Mouse (Mus musculus) liver, embryonic 11.5 days (tissue): ENCODE results near the gene Olfr332. TPM values are rescaled to one million over a fixed set of nuclear protein-coding genes. Genes with fewer than 3 reads are reported as not detected.

Source experiments
- ATAC-seq: fragments of 200-750 bp; cut with Nextera tagmentation; replicated peaks from 2 replicates; pipeline ENCODE4 v1.8.0; 2017; ENCODE audit warnings: moderate number of reproducible peaks, mild to moderate bottlenecking, moderate TSS enrichment, moderate library complexity; ENCODE audit not compliant: low FRiP score
- DNase-seq: peaks from one replicate; pipeline ENCODE4 v3.0.0-alpha.2; 2017; ENCODE audit warnings: low spot score
- H3K27ac ChIP-seq: fragments of 300-500 bp; sonication (generic); 2 replicates; pipeline ENCODE4 v1.5.1; 2014; ENCODE audit warnings: mild to moderate bottlenecking, low read depth, low read length, control low read depth
- H3K27me3 ChIP-seq: fragments of 300-500 bp; sonication (generic); replicated peaks from 2 replicates; pipeline ENCODE4 v1.6.1; 2014; ENCODE audit warnings: low read length, mixed read lengths; ENCODE audit not compliant: control insufficient read depth, insufficient read depth
- H3K36me3 ChIP-seq: fragments of 300-500 bp; sonication (generic); 2 replicates; pipeline ENCODE4 v1.6.1; 2014; ENCODE audit warnings: mild to moderate bottlenecking, low read length, moderate library complexity, mixed read lengths; ENCODE audit not compliant: control insufficient read depth, insufficient read depth
- H3K4me1 ChIP-seq: fragments of 300-500 bp; sonication (generic); replicated peaks from 2 replicates; pipeline ENCODE4 v1.6.1; 2014; ENCODE audit warnings: low read length, mixed read lengths; ENCODE audit not compliant: control insufficient read depth, insufficient read depth
- H3K4me2 ChIP-seq: fragments of 300-500 bp; sonication (generic); 2 replicates; pipeline ENCODE4 v1.6.1; 2014; ENCODE audit warnings: mild to moderate bottlenecking, control low read depth, moderate library complexity
- H3K4me3 ChIP-seq: fragments of 300-500 bp; sonication (generic); 2 replicates; pipeline ENCODE4 v1.5.1; 2014; ENCODE audit warnings: low read depth, low read length, control low read depth
- H3K9ac ChIP-seq: fragments of 300-500 bp; sonication (generic); 2 replicates; pipeline ENCODE4 v1.6.1; 2014; ENCODE audit warnings: low read depth, low read length, control low read depth
- H3K9me3 ChIP-seq: fragments of 300-500 bp; sonication (generic); 2 replicates; pipeline ENCODE4 v1.6.1; 2016; ENCODE audit warnings: low read length, inconsistent platforms, mixed read lengths; ENCODE audit not compliant: control insufficient read depth
- WGBS: fragments of 180-500 bp; shearing (Covaris S2); extraction: QIAGEN DNeasy Blood & Tissue Kit; methylation state at CpG from one replicate; pipeline ENCODE4 v1.1.7; 2014; 5-methylcytosine and 5-hydroxymethylcytosine counted together
- polyA plus RNA-seq: library from polyadenylated mRNA; unstranded; fragments of >200 nt; fragmentation: Nextera tagmentation; extraction: Ambion mirVana; gene quantifications from 2 replicates; pipeline ENCODE4 v1.2.1, GENCODE M21; 2014

The Olfr332 gene
- polyA plus RNA-seq, 1 experiment from 2014 or later = not detected

GRCm38 (mm10) chr11:58453592-58453991 lies 38.8 kb downstream of the Olfr332 start:
- WGBS = 56% methylated on average over 4 of the region's 4 CpGs
- DNase-seq = no peak
- Histone ChIP-seq H3K4me1 (no peaks in the 10 kb centered on the region), H3K27ac (no peak overlapping the region), H3K27me3 (no peaks in the 10 kb centered on the region), H3K4me3 (no peak overlapping the region), H3K9ac (no peak overlapping the region), H3K36me3 (no peaks in the 10 kb centered on the region), H3K9me3 (no peaks in the 10 kb centered on the region), H3K4me2 (no peak overlapping the region)
- no peak for ATAC-seq

DNA sequence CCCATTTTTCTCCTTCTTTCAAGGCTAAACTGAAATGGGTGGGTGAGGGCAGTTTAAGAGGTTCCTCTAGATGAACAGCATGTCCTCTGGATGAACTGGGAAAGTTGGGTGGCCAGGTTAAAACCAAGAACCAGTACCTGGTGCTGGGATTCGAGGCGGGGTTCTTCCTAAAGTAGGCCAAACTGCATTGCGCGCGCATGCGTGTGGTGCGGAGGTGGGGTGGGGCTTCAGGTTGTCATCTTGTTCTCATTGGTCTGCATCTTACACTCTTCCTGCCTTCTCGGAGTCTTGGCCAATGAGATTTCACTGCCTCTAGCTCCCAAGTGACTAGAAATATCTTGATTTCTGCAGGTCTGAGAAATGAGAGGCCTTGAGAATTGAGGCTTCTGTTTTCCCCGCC lies 39.6 kb downstream of the Olfr332 start, which contains the start of gene Lypd9:
Gene Lypd9 (minus strand): TSS at position 165 of the 400 bp plus-strand sequence.
- Histone ChIP-seq H3K9me3 (no peaks in the 10 kb centered on the region), H3K4me3 (no peak within 1 kb of the TSS), H3K27ac (no peak within 1 kb of the TSS), H3K4me1 (no peaks in the 10 kb centered on the region), H3K27me3 (no peaks in the 10 kb centered on the region), H3K36me3 (no peaks in the 10 kb centered on the region), H3K4me2 (no peak within 1 kb of the TSS), H3K9ac (no peak within 1 kb of the TSS)
- WGBS = 93% methylated on average over 9 of the region's 9 CpGs
- ATAC-seq = no peak
- DNase-seq = no peak

Other genes with a start within 250 kb of the Olfr332 start
- 0.30 and 0.44 TPM in 2 replicates for gene 4930438A08Rik, start 217.8 kb downstream of the Olfr332 start, polyA plus RNA-seq
- 18.3 and 19.2 TPM in 2 replicates for gene Zfp692, start 185.5 kb downstream of the Olfr332 start, polyA plus RNA-seq
- gene Zfp672, start 162.2 kb downstream of the Olfr332 start, polyA plus RNA-seq = 50.6 and 50.7 TPM in 2 replicates
- gene Sh3bp5l, start 161.8 kb downstream of the Olfr332 start, polyA plus RNA-seq = 20.5 and 25.3 TPM in 2 replicates
- gene Lypd8, start 113.5 kb downstream of the Olfr332 start, polyA plus RNA-seq = 0.14 and 0.27 TPM in 2 replicates
- gene 1810065E05Rik, start 71.4 kb downstream of the Olfr332 start, polyA plus RNA-seq = not detected in 2 replicates
- not detected in 2 replicates for gene Gm12253, start 60.0 kb downstream of the Olfr332 start, polyA plus RNA-seq
- gene Lypd9, start 39.6 kb downstream of the Olfr332 start, polyA plus RNA-seq = not detected in 2 replicates
- gene Olfr30, start 30.3 kb downstream of the Olfr332 start, polyA plus RNA-seq = not detected in 2 replicates
- not detected in 2 replicates for gene Olfr331, start 10.0 kb upstream of the Olfr332 start, polyA plus RNA-seq
- not detected in 2 replicates for gene Olfr330, start 42.3 kb upstream of the Olfr332 start, polyA plus RNA-seq
- gene Olfr329-ps, start 53.9 kb upstream of the Olfr332 start, polyA plus RNA-seq = not detected in 2 replicates
- 0.05 and 0.08 TPM in 2 replicates for gene Olfr328, start 63.1 kb upstream of the Olfr332 start, polyA plus RNA-seq
- not detected in 2 replicates for gene Olfr224, start 78.0 kb upstream of the Olfr332 start, polyA plus RNA-seq
- gene Olfr325, start 85.2 kb upstream of the Olfr332 start, polyA plus RNA-seq = not detected in 2 replicates
- gene Olfr324, start 102.6 kb upstream of the Olfr332 start, polyA plus RNA-seq = not detected in 2 replicates
- not detected in 2 replicates for gene 2210407C18Rik, start 123.5 kb upstream of the Olfr332 start, polyA plus RNA-seq
- not detected in 2 replicates for gene Olfr323, start 137.9 kb upstream of the Olfr332 start, polyA plus RNA-seq
- gene Trim58, start 147.9 kb upstream of the Olfr332 start, polyA plus RNA-seq = 5.6 and 6.4 TPM in 2 replicates
- not detected in 2 replicates for gene Olfr322, start 166.2 kb upstream of the Olfr332 start, polyA plus RNA-seq
- not detected in 2 replicates for gene Olfr320, start 188.5 kb upstream of the Olfr332 start, polyA plus RNA-seq
- gene Olfr319, start 206.6 kb upstream of the Olfr332 start, polyA plus RNA-seq = not detected in 2 replicates
- gene Olfr318, start 231.5 kb upstream of the Olfr332 start, polyA plus RNA-seq = not detected in 2 replicates
- gene Olfr317, start 246.7 kb upstream of the Olfr332 start, polyA plus RNA-seq = not detected in 2 replicates